Mouse (Mus musculus): ENCODE data around the gene Rxra. TPM values are rescaled to one million over a fixed set of nuclear protein-coding genes. Genes with fewer than 3 reads are reported as not detected.

Gene Rxra
- polyA plus RNA-seq, 1 experiment: 0.28 TPM

- no peak for TF ChIP-seq GATA1 (IDR thresholded peaks at IDR 0.05; ENCODE audit: low read length)
Measured at GRCm38 (mm10) chr2:27712626-27713025, 36.4 kb downstream of the Rxra start.

- no peak for TF ChIP-seq GATA1 (IDR thresholded peaks at IDR 0.05; ENCODE audit: low read length)
Measured at GRCm38 (mm10) chr2:27713378-27713777, 37.1 kb downstream of the Rxra start.

- TF ChIP-seq GATA1 (IDR thresholded peaks at IDR 0.05; ENCODE audit: low read length): no peak
Measured at GRCm38 (mm10) chr2:27714131-27714530, 37.9 kb downstream of the Rxra start.

GRCm38 (mm10) chr2:27715221-27715620 lies 39.0 kb downstream of the Rxra start:
- TF ChIP-seq GATA1 (IDR thresholded peaks at IDR 0.05; ENCODE audit: low read length): no peak

GRCm38 (mm10) chr2:27716339-27716738 lies 40.1 kb downstream of the Rxra start:
- no peak for TF ChIP-seq GATA1 (IDR thresholded peaks at IDR 0.05; ENCODE audit: low read length)

GRCm38 (mm10) chr2:27718191-27718590 lies 42.0 kb downstream of the Rxra start:
- TF ChIP-seq GATA1 (IDR thresholded peaks at IDR 0.05; ENCODE audit: low read length): no peak

- TF ChIP-seq GATA1 (IDR thresholded peaks at IDR 0.05; ENCODE audit: low read length): no peak
Measured at GRCm38 (mm10) chr2:27719601-27720000, 43.4 kb downstream of the Rxra start.

- no peak for TF ChIP-seq GATA1 (IDR thresholded peaks at IDR 0.05; ENCODE audit: low read length)
Measured at GRCm38 (mm10) chr2:27721611-27722010, 45.4 kb downstream of the Rxra start.

- TF ChIP-seq GATA1 (IDR thresholded peaks at IDR 0.05; ENCODE audit: low read length): no peak
Measured at GRCm38 (mm10) chr2:27724729-27725316, 48.6 kb downstream of the Rxra start.

- no peak for TF ChIP-seq GATA1 (IDR thresholded peaks at IDR 0.05; ENCODE audit: low read length)
Measured at GRCm38 (mm10) chr2:27727994-27728854, 52.0 kb downstream of the Rxra start.

GRCm38 (mm10) chr2:27729009-27729408 lies 52.8 kb downstream of the Rxra start:
- TF ChIP-seq GATA1 (IDR thresholded peaks at IDR 0.05; ENCODE audit: low read length): no peak

GRCm38 (mm10) chr2:27730002-27730905 lies 54.0 kb downstream of the Rxra start:
- no peak for TF ChIP-seq GATA1 (IDR thresholded peaks at IDR 0.05; ENCODE audit: low read length)

- no peak for TF ChIP-seq GATA1 (IDR thresholded peaks at IDR 0.05; ENCODE audit: low read length)
Measured at GRCm38 (mm10) chr2:27733021-27733420, 56.8 kb downstream of the Rxra start.

GRCm38 (mm10) chr2:27734328-27734727 lies 58.1 kb downstream of the Rxra start:
- no peak for TF ChIP-seq GATA1 (IDR thresholded peaks at IDR 0.05; ENCODE audit: low read length)

GRCm38 (mm10) chr2:27734800-27735199 lies 58.6 kb downstream of the Rxra start:
- no peak for TF ChIP-seq GATA1 (IDR thresholded peaks at IDR 0.05; ENCODE audit: low read length)

- TF ChIP-seq GATA1 (IDR thresholded peaks at IDR 0.05; ENCODE audit: low read length): no peak
Measured at GRCm38 (mm10) chr2:27736802-27737201, 60.6 kb downstream of the Rxra start.

Data from G1E-ER4 (cell line).